24 mouse cellular contexts compared by ENCODE assay signal in the genomic region with DNA sequence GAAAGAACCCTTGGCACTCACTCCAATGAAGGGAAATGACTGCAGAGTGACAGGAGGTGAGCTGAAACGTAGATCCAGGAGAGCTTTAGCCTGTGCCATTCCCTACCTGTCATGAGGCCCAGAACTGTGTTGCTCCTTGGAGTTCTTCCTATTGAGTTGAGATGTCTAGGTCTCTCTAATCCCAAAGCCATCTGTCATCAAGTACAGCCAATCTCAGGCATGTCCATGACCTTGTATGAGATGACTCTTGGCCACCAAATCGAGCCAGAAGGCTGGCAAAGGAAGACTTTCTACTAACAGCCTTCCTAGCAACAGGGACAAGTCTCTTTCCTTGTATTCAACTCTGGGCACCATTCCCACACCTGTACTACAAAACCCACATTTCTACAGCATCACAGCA. TPM values are rescaled to one million over a fixed set of nuclear protein-coding genes. Genes with fewer than 3 reads are reported as not detected.
DNase-seq lines count a peak whose midpoint lies in the region; ATAC-seq and TF ChIP-seq lines count a peak whose summit lies in the region.
"Had no signal": no experiment of that assay in that cellular context is flagged by ENCODE, and none has a peak within 500 bp of the region (broad histone marks: within the 10 kb centered on the region; RNA-seq: fewer than 3 reads in every experiment).

No protein-coding gene starts in this region.

- H3K4me1 ChIP-seq in hindbrain, embryonic 13.5 days (replicated peaks), result no peaks in the 10 kb centered on the region
- no peaks in the 10 kb centered on the region; the same call in 1 of the 2 replicates for H3K4me1 ChIP-seq in hindbrain, embryonic 12.5 days
- peaks cover 13% of the 10 kb centered on the region; the same call in 1 of the 2 replicates for H3K4me1 ChIP-seq in neural tube, embryonic 13.5 days (replicated peaks)
- H3K4me1 ChIP-seq in olfactory bulb, adult 2 months (ENCODE audit: control insufficient read depth, insufficient read depth, low read length), result peaks cover 5% of the 10 kb centered on the region
- H3K4me1 ChIP-seq: embryonic facial prominence, embryonic 10.5 days; heart, embryonic 15.5 days; limb, embryonic 12.5 days; midbrain, embryonic 13.5 days; neural tube, embryonic 12.5 days had no signal

- H3K27ac ChIP-seq in hindbrain, embryonic 13.5 days, result 0 out of 2 replicates have a peak overlapping the region, but pooled peaks have one; percentile 53
- H3K27ac ChIP-seq in hindbrain, embryonic 12.5 days, result no peak overlapping the region
- H3K27ac ChIP-seq in neural tube, embryonic 13.5 days (replicated peaks), result peak overlapping the region; percentile 67; the same call in 1 of the 2 replicates
- peak overlapping the region; percentile 93 for H3K27ac ChIP-seq in olfactory bulb, adult 2 months (ENCODE audit: insufficient read depth, low read depth, low read length)
- H3K27ac ChIP-seq: embryonic facial prominence, embryonic 10.5 days; heart, embryonic 15.5 days; kidney, postnatal 0 days; limb, embryonic 12.5 days; midbrain, embryonic 13.5 days; neural tube, embryonic 12.5 days; stomach, postnatal 0 days had no signal

- WGBS in hindbrain, embryonic 13.5 days, result 76% methylated on average over 2 of the region's 2 CpGs
- 77% methylated on average over 2 of the region's 2 CpGs for WGBS in hindbrain, embryonic 12.5 days
- WGBS in neural tube, embryonic 13.5 days, result 81% methylated on average over 2 of the region's 2 CpGs
- WGBS in olfactory bulb, adult 2 months, result 81% methylated on average over 2 of the region's 2 CpGs

- no peaks in the 10 kb centered on the region for H3K36me3 ChIP-seq in hindbrain, embryonic 13.5 days
- no peaks in the 10 kb centered on the region for H3K36me3 ChIP-seq in hindbrain, embryonic 12.5 days
- H3K36me3 ChIP-seq in neural tube, embryonic 13.5 days, result no peaks in the 10 kb centered on the region
- H3K36me3 ChIP-seq: embryonic facial prominence, embryonic 10.5 days; heart, embryonic 15.5 days; limb, embryonic 12.5 days; midbrain, embryonic 13.5 days; neural tube, embryonic 12.5 days had no signal

- no peak overlapping the region for H3K9ac ChIP-seq in hindbrain, embryonic 13.5 days
- no peak overlapping the region for H3K9ac ChIP-seq in hindbrain, embryonic 12.5 days
- H3K9ac ChIP-seq in neural tube, embryonic 13.5 days, result no peak overlapping the region
- H3K9ac ChIP-seq: heart, embryonic 15.5 days; limb, embryonic 12.5 days; midbrain, embryonic 13.5 days; neural tube, embryonic 12.5 days had no signal

- no peak for TF ChIP-seq CTCF in olfactory bulb, adult 2 months (IDR thresholded peaks at IDR 0.05; ENCODE audit: insufficient read depth, low read depth, low read length)

- no peaks in the 10 kb centered on the region for H3K9me3 ChIP-seq in hindbrain, embryonic 13.5 days
- no peaks in the 10 kb centered on the region for H3K9me3 ChIP-seq in hindbrain, embryonic 12.5 days (replicated peaks)
- no peaks in the 10 kb centered on the region for H3K9me3 ChIP-seq in neural tube, embryonic 13.5 days
- H3K9me3 ChIP-seq: embryonic facial prominence, embryonic 10.5 days; heart, embryonic 15.5 days; limb, embryonic 12.5 days; midbrain, embryonic 13.5 days; neural tube, embryonic 12.5 days had no signal

- TF ChIP-seq POLR2A in olfactory bulb, adult 2 months (IDR thresholded peaks at IDR 0.05; ENCODE audit: insufficient read depth, low read depth, low read length), result no peak

- no peak for DNase-seq in neural tube, embryonic 10.5 days (ENCODE audit: extremely low spot score, low spot score)
- peak; percentile 90 to 92 for DNase-seq in cerebellum, postnatal 10 days
- DNase-seq in thymus, postnatal 0 days (ENCODE audit: low spot score), result no peak
- no peak for DNase-seq in right cerebral cortex, postnatal 4 days
- DNase-seq: adrenal gland, postnatal 36 days; heart, postnatal 36 days; kidney, adult 2 months; lung, adult 18-20 months; lung, postnatal 10 days; thymus, adult 2 months had no signal

- no peak overlapping the region for H3K4me3 ChIP-seq in hindbrain, embryonic 13.5 days
- no peak overlapping the region for H3K4me3 ChIP-seq in hindbrain, embryonic 12.5 days
- H3K4me3 ChIP-seq in neural tube, embryonic 13.5 days, result no peak overlapping the region
- no peak overlapping the region for H3K4me3 ChIP-seq in olfactory bulb, adult 2 months (ENCODE audit: insufficient read depth, low read depth, low read length)
- H3K4me3 ChIP-seq: embryonic facial prominence, embryonic 10.5 days; heart, embryonic 15.5 days; limb, embryonic 12.5 days; midbrain, embryonic 13.5 days; neural tube, embryonic 12.5 days had no signal

- H3K4me2 ChIP-seq in hindbrain, embryonic 13.5 days, result no peak overlapping the region
- no peak overlapping the region for H3K4me2 ChIP-seq in hindbrain, embryonic 12.5 days (replicated peaks)
- no peak overlapping the region for H3K4me2 ChIP-seq in neural tube, embryonic 13.5 days
- H3K4me2 ChIP-seq: heart, embryonic 15.5 days; limb, embryonic 12.5 days; liver, embryonic 11.5 days; midbrain, embryonic 13.5 days; neural tube, embryonic 12.5 days had no signal

- H3K27me3 ChIP-seq in hindbrain, embryonic 13.5 days, result no peaks in the 10 kb centered on the region
- H3K27me3 ChIP-seq in hindbrain, embryonic 12.5 days, result no peaks in the 10 kb centered on the region
- H3K27me3 ChIP-seq in neural tube, embryonic 13.5 days, result no peaks in the 10 kb centered on the region
- H3K27me3 ChIP-seq: heart, embryonic 15.5 days; limb, embryonic 12.5 days; midbrain, embryonic 13.5 days; neural tube, embryonic 12.5 days had no signal

- no peak for ATAC-seq in hindbrain, embryonic 13.5 days (ENCODE audit: low FRiP score)
- ATAC-seq in hindbrain, embryonic 12.5 days (ENCODE audit: low FRiP score), result no peak
- ATAC-seq in neural tube, embryonic 13.5 days (ENCODE audit: low read depth), result no peak
- ATAC-seq: CD4-positive, CD25-positive, alpha-beta regulatory T cell, adult 4 months; inflammation-experienced regulatory T-cells, adult 6 months; midbrain, embryonic 13.5 days had no signal

RNA-seq across cellular contexts. Expression of a gene that starts 25.0 kb away (rescaled TPM):
- 40.2 and 44.0 TPM in 2 replicates for polyA plus RNA-seq in hindbrain, embryonic 13.5 days (2015; fragmentation: Nextera tagmentation; extraction: Ambion mirVana)
- polyA plus RNA-seq in hindbrain, embryonic 12.5 days (2016; fragmentation: Nextera tagmentation; extraction: Ambion mirVana), result 9.8 and 19.9 TPM in 2 replicates
- polyA plus RNA-seq in neural tube, embryonic 13.5 days (2015; fragmentation: Nextera tagmentation; extraction: Ambion mirVana), result 27.1 and 38.0 TPM in 2 replicates
- 229 and 639 TPM in 2 replicates for polyA plus RNA-seq in olfactory bulb, adult 2 months (2012; ENCODE audit: insufficient read depth, insufficient read length, low replicate concordance, missing spikeins)
- polyA plus RNA-seq in thymus, postnatal 0 days (2015; fragmentation: Nextera tagmentation; extraction: Ambion mirVana), result 391 and 434 TPM in 2 replicates

Comparison
In these comparisons a context has a peak if more than half of its experiments do, and no peak if none do; other contexts are left out.
1. DNase-seq: peak in cerebellum, postnatal 10 days (2 of 2); none in neural tube, embryonic 10.5 days (single experiment), thymus, postnatal 0 days (single experiment) and right cerebral cortex, postnatal 4 days (single experiment).